Mouse (Mus musculus) regulatory T cell (primary cell): ENCODE measurements around the gene Isy1.

Experiments used
- in situ Hi-C: fragments of 300-600 bp; cut with MboI, MseI; formaldehyde crosslinking; loops from one replicate; pipeline ENCODE4 v1.15.1; 2025; ENCODE audit warnings: high pct_unique_total_duplicates

Isy1 gene

GRCm38 (mm10) chr6:87838551-87839197, at the start of gene Isy1:
Gene Isy1 (minus strand): TSS chr6:87838798.
- in situ Hi-C loops = no loop called here

- in situ Hi-C loops = no loop called here
Measured at GRCm38 (mm10) chr6:87887594-87888233, 49.1 kb upstream of the Isy1 start, which contains the start of gene Copg1. Gene Copg1 (plus strand): TSS chr6:87887814.

- in situ Hi-C loops = no loop called here
Measured at GRCm38 (mm10) chr6:87886721-87887120, 48.1 kb upstream of the Isy1 start.

- in situ Hi-C loops = no loop called here
Measured at GRCm38 (mm10) chr6:87882816-87883215, 44.2 kb upstream of the Isy1 start.

DNA sequence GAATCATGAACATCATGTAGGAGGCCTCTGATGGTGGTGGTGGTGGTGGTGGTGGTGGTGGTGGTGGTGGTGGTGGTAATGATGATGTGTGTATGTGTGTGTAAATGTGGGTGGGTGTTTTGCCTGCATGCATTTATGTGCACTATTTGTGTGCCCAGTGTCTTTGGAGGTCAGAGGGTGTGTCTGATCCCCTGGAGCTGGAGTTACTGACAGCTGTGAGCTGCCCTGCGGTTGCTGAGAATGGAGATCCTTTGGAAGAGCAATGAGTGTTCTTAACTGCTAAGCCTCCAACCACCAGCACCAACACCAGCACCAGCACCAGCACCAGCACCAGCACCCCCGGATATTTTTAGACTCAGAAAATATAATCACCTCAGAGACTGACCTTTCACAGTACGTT, 43.6 kb upstream of the Isy1 start:
- in situ Hi-C loops = no loop called here

- in situ Hi-C loops = no loop called here
Measured at GRCm38 (mm10) chr6:87879628-87880027, 41.0 kb upstream of the Isy1 start.

GRCm38 (mm10) chr6:87879010-87879409, 40.4 kb upstream of the Isy1 start:
- in situ Hi-C loops = no loop called here

- in situ Hi-C loops = no loop called here
Measured at GRCm38 (mm10) chr6:87876068-87876643, 37.6 kb upstream of the Isy1 start.

DNA sequence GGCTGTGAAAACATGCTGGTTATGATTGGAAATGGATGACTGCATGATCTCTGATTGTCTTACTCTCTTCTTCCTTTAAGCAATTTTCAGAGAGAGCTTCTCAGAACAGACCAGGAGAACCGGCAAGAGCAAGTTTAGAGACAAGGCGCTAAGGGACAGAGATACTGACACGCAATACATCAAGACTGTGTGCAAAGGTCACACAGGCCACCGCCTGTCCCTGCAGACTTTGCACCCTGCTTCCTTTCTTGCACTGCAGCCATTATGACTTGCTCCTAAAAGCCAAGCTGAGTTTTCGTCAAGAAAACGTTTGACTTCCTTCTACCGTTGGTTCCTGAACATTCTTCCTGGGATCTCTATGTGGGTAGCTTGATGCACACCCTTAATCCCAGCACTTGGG, 37.0 kb upstream of the Isy1 start:
- in situ Hi-C loops = no loop called here

DNA sequence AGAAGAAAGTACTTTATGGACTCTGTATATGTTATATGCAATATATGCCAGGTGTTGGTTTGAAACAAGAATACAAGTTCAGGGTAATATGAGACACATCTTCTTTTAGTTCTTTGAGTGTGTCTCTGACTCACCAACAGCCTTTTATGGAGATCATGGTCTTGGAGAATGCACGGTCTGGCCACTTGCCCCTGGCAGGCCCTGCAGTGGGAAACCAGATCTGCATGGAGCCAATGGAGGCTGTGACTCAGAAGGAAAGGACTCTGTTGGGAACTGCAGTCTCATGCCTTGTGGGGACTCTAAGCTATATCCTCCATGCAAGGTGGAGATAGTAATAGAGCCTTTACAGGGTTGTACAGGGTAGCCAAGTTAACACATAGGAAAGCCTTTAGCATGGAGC, 36.5 kb upstream of the Isy1 start:
- in situ Hi-C loops = no loop called here

DNA sequence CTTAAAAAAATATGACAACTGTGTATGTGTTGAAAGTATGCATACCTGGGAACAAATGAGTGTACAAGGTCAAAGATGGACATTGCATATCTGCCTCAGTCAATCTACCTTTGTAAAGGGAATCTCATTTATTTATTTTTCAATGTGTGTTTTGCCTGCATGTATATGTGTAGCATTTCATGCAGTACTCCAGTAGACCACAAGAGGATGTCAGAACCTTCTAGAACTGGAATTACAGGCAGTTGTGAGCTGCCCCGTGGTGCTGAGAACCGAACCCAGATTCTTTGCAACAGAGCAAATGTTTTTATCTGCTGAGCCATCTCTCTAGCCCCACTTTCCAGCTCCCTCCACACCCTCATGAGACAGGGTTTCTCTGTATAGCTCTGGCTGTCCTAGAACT, 35.4 kb upstream of the Isy1 start:
- in situ Hi-C loops = no loop called here

- in situ Hi-C loops = no loop called here
Measured at GRCm38 (mm10) chr6:87873104-87873503, 34.5 kb upstream of the Isy1 start.

- in situ Hi-C loops = no loop called here
Measured at GRCm38 (mm10) chr6:87871240-87871639, 32.6 kb upstream of the Isy1 start.

DNA sequence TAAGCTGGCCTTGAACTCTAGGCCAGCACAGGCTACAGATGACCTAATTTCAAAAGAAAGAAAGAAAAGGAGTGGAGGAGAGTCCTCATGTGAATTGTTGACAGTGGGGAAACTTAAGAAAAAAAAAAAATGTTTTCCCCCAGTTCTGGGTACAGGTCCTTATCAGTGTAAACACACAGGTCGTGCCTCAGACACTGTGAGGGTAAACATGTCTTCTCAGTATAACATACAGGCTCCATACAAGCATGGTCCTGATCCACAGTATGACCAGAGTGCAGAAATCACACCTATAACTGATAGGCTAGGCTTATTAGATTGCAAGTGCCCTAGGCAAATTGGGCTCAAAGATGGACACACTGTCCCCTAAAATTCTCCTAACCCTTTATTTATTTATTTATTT, 31.8 kb upstream of the Isy1 start:
- in situ Hi-C loops = no loop called here

- in situ Hi-C loops = no loop called here
Measured at GRCm38 (mm10) chr6:87868871-87869506, 30.4 kb upstream of the Isy1 start.

DNA sequence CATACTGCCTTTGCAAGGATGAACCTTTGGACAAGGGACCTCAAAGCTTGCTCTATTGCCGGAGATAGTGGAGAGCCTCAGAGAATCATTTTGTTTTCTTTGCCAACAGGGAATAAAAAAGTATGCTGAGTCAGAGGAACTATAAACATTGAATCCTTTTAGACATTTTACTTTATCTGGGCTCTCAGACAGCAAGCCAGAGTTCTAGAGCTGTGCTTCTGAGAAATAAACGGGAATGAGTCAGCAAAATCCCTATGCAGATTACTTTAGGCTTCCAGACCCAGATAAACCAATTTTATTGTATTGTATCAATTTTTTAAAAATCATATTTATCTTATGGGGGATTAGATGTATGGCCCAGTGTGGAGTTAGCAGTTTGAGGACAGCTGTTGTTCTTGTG, 28.7 kb upstream of the Isy1 start:
- in situ Hi-C loops = no loop called here

DNA sequence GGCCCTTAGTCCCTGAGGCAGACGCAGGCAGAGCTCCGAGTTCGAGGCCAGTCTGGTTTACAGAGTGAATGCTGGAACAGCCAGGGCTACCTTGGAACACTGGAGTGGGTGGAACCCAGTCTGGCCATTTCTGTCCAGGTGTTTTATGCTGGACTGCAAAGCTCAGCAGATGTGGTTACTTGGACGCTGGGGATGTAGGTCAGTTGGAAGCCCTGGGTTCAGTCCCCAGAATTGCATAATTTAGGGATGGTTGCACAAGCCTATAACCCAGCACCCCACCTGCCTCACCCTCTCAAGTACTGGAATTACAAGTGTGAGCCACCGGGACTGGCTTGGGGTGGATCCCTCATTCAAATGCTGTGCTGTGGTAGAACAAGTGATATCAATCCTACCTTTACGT, 27.6 kb upstream of the Isy1 start:
- in situ Hi-C loops = no loop called here

GRCm38 (mm10) chr6:87857071-87857470, 18.5 kb upstream of the Isy1 start:
- in situ Hi-C loops = no loop called here

GRCm38 (mm10) chr6:87853446-87853845, 14.8 kb upstream of the Isy1 start:
- in situ Hi-C loops = no loop called here

GRCm38 (mm10) chr6:87851871-87852270, 13.3 kb upstream of the Isy1 start:
- in situ Hi-C loops = no loop called here

DNA sequence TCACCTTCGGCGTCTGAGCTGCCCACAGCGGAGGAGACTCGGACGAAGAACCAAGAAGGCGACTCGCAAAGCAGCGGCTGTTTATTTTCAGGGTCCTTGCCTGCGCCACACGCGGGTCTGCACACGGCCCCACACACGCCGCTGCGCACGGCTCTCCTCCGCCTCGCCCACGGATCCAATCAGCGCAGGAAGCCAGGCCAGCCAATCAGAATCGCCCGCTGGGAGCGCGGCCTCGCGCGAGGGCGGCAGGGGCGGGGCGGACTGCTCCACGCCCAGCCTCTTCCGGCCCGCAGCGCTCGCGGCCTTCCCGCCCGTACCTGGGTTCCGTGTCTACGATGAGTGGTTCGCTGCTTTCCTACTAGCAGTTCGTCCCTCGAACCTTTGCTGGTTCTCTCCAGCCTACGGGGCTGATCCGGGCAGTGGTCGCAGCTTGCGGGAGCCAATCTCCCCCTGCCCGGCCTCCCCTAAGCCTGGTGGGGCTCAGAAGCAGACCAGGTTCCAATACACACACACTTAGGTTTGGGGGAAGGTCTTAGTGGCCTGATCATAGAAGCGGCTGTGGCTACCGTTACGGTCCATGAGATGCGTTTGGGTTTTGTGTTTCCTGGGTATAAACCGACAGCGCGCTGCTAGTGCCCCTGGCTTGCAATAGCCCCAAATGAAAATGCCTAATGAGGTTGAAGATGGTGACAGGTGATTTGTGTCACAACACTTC, 12.5 kb upstream of the Isy1 start, which contains the start of gene Cnbp:
Gene Cnbp (minus strand): TSS at position 207 of the 715 bp plus-strand sequence.
- in situ Hi-C loops = no loop called here
